ENCODE assay signal across 9 mouse cellular contexts in genomic region chr15:79208758-79209439, GRCm38 (mm10). TPM values are rescaled to one million over a fixed set of nuclear protein-coding genes. Genes with fewer than 3 reads are reported as not detected.
DNase-seq lines count a peak whose midpoint lies in the region; ATAC-seq lines count a peak whose summit lies in the region.
"Had no signal": no experiment of that assay in that cellular context is flagged by ENCODE, and none has a peak within 500 bp of the region (broad histone marks: within the 10 kb centered on the region; RNA-seq: fewer than 3 reads in every experiment).

No protein-coding gene starts in this region.

- no peak overlapping the region for H3K4me3 ChIP-seq in heart, embryonic 11.5 days (ENCODE audit: low read depth, low read length)

- H3K4me1 ChIP-seq in heart, embryonic 11.5 days (ENCODE audit: control insufficient read depth, insufficient read depth, low read length), result no peaks in the 10 kb centered on the region

- ATAC-seq in heart, embryonic 11.5 days (replicated peaks; ENCODE audit: insufficient number of reproducible peaks, low FRiP score, low TSS enrichment), result no peak
- ATAC-seq: Patski had no signal

- WGBS in heart, embryonic 11.5 days (ENCODE audit: insufficient replicate concordance), result 72% methylated on average over 26 of the region's 27 CpGs

- no peak overlapping the region for H3K27ac ChIP-seq in heart, embryonic 11.5 days (ENCODE audit: low read depth, low read length)

- H3K27me3 ChIP-seq in heart, embryonic 11.5 days (ENCODE audit: control insufficient read depth, insufficient read depth, low read length), result peaks cover under 1% of the 10 kb centered on the region; the same call in 1 of the 2 replicates

- no peaks in the 10 kb centered on the region for H3K9me3 ChIP-seq in heart, embryonic 11.5 days (replicated peaks; ENCODE audit: control insufficient read depth, low read length)

- no peaks in the 10 kb centered on the region for H3K36me3 ChIP-seq in heart, embryonic 11.5 days (ENCODE audit: control insufficient read depth, insufficient read depth, low read length)

- peak; percentile 98 for DNase-seq in heart, adult 11 months
- peak; percentile 51 for DNase-seq in ZHBTc4 (ENCODE audit: low read depth, low spot score)
- peak; percentile 37 to 41 for DNase-seq in heart, postnatal 10 days
- peak; percentile 67 for DNase-seq in lung, postnatal 10 days
- DNase-seq in thymus, postnatal 14 days, result peak; percentile 77
- DNase-seq in right cerebral cortex, postnatal 4 days, result no peak
- DNase-seq in ovary, postnatal 10 days (ENCODE audit: low spot score), result no peak

- H3K9ac ChIP-seq in heart, embryonic 11.5 days (ENCODE audit: low read depth, low read length), result no peak overlapping the region

- intact Hi-C loops in heart, postnatal 10 days (cut with DNase I), result no loop called here

- H3K4me2 ChIP-seq in heart, embryonic 11.5 days, result no peak overlapping the region

RNA-seq across cellular contexts. Expression of gene Pick1, which starts 20.1 kb away (rescaled TPM):
- 17.6 and 19.3 TPM in 2 replicates for polyA plus RNA-seq in heart, embryonic 11.5 days (2014; fragmentation: Nextera tagmentation; extraction: Ambion mirVana)
- total RNA-seq in heart, postnatal 10 days (2021), result 10 to 100 TPM; 25.1 to 25.8 TPM

RNA-seq across cellular contexts. Expression of gene Gm49486, which starts 20.3 kb away (rescaled TPM):
- polyA plus RNA-seq in heart, embryonic 11.5 days (2014; fragmentation: Nextera tagmentation; extraction: Ambion mirVana), result 0.59 and 0.64 TPM in 2 replicates
- 1 to 10 TPM; 1.0 to 1.1 TPM for total RNA-seq in heart, postnatal 10 days (2021)

RNA-seq across cellular contexts. Expression of gene Sox10, which starts 43.9 kb away (rescaled TPM):
- 1.1 and 1.3 TPM in 2 replicates for polyA plus RNA-seq in heart, embryonic 11.5 days (2014; fragmentation: Nextera tagmentation; extraction: Ambion mirVana)
- 1 to 10 TPM; 1.6 to 2.4 TPM for total RNA-seq in heart, postnatal 10 days (2021)
- polyA plus RNA-seq: Patski had no signal

RNA-seq across cellular contexts. Expression of gene Slc16a8, which starts 45.7 kb away (rescaled TPM):
- 0.17 TPM in 1 of 2 replicates, not detected in the other for polyA plus RNA-seq in heart, embryonic 11.5 days (2014; fragmentation: Nextera tagmentation; extraction: Ambion mirVana)
- under 1 TPM; 0.15 to 0.24 TPM for total RNA-seq in heart, postnatal 10 days (2021)

Comparison
In these comparisons a context has a peak if more than half of its experiments do, and no peak if none do; other contexts are left out.
1. DNase-seq: peak in heart, adult 11 months (single experiment), ZHBTc4 (single experiment), heart, postnatal 10 days (2 of 2), lung, postnatal 10 days (single experiment) and thymus, postnatal 14 days (single experiment); none in right cerebral cortex, postnatal 4 days (single experiment) and ovary, postnatal 10 days (single experiment).